Mouse (Mus musculus): ENCODE results near the gene Smyd3.
A peak's percentile ranks its signal among the peaks of the same experiment; 100 is the strongest.

Gene Smyd3

GRCm38 (mm10) chr1:179072406-179072805 is 445.4 kb downstream of the Smyd3 start:
- no peak for DNase-seq (ENCODE audit: low read depth, low spot score)

GRCm38 (mm10) chr1:179068990-179069389 is 448.9 kb downstream of the Smyd3 start:
- DNase-seq (ENCODE audit: low read depth, low spot score): no peak

GRCm38 (mm10) chr1:179065294-179065601 is 452.6 kb downstream of the Smyd3 start:
- no peak for DNase-seq (ENCODE audit: low read depth, low spot score)

- peak; percentile 97 for DNase-seq (ENCODE audit: low read depth, low spot score)
Observed at GRCm38 (mm10) chr1:179064601-179065293, 453.1 kb downstream of the Smyd3 start.

GRCm38 (mm10) chr1:179061759-179062168 is 456.1 kb downstream of the Smyd3 start:
- no peak for DNase-seq (ENCODE audit: low read depth, low spot score)

GRCm38 (mm10) chr1:179061053-179061452 is 456.8 kb downstream of the Smyd3 start:
- no peak for DNase-seq (ENCODE audit: low read depth, low spot score)

GRCm38 (mm10) chr1:179060113-179060955 is 457.5 kb downstream of the Smyd3 start:
- peak; percentile 61 for DNase-seq (ENCODE audit: low read depth, low spot score)

GRCm38 (mm10) chr1:179059286-179060112 is 458.3 kb downstream of the Smyd3 start:
- DNase-seq (ENCODE audit: low read depth, low spot score): no peak

- DNase-seq (ENCODE audit: low read depth, low spot score): no peak
Observed at GRCm38 (mm10) chr1:179058675-179059074, 459.2 kb downstream of the Smyd3 start.

GRCm38 (mm10) chr1:179055760-179056159 is 462.1 kb downstream of the Smyd3 start:
- DNase-seq (ENCODE audit: low read depth, low spot score): no peak

GRCm38 (mm10) chr1:179054385-179055116 is 463.3 kb downstream of the Smyd3 start:
- peak; percentile 70 for DNase-seq (ENCODE audit: low read depth, low spot score)

GRCm38 (mm10) chr1:179052545-179053180 is 465.2 kb downstream of the Smyd3 start:
- DNase-seq (ENCODE audit: low read depth, low spot score): no peak

- no peak for DNase-seq (ENCODE audit: low read depth, low spot score)
Observed at GRCm38 (mm10) chr1:179047931-179048596, 469.8 kb downstream of the Smyd3 start.

- no peak for DNase-seq (ENCODE audit: low read depth, low spot score)
Observed at GRCm38 (mm10) chr1:179045856-179046714, 471.8 kb downstream of the Smyd3 start.

- DNase-seq (ENCODE audit: low read depth, low spot score): no peak
Observed at GRCm38 (mm10) chr1:179044165-179044564, 473.7 kb downstream of the Smyd3 start.

GRCm38 (mm10) chr1:179043644-179044043 is 474.2 kb downstream of the Smyd3 start:
- DNase-seq (ENCODE audit: low read depth, low spot score): no peak

GRCm38 (mm10) chr1:179041905-179042337 is 475.9 kb downstream of the Smyd3 start:
- DNase-seq (ENCODE audit: low read depth, low spot score): peak; percentile 87

- DNase-seq (ENCODE audit: low read depth, low spot score): no peak
Observed at GRCm38 (mm10) chr1:179041231-179041904, 476.5 kb downstream of the Smyd3 start.

- DNase-seq (ENCODE audit: low read depth, low spot score): no peak
Observed at GRCm38 (mm10) chr1:179038801-179039200, 479.0 kb downstream of the Smyd3 start.

Data from brain, adult 2 months (tissue).